Mouse (Mus musculus) forebrain, embryonic 12.5 days (tissue): ENCODE results near the gene Tead3. TPM values are rescaled to one million over a fixed set of nuclear protein-coding genes. Genes with fewer than 3 reads are reported as not detected.

ENCODE experiments used
- ATAC-seq: fragments of 200-750 bp; cut with Nextera tagmentation; 2 replicates; pipeline ENCODE4 v1.8.0; 2017; ENCODE audit warnings: moderate TSS enrichment; ENCODE audit not compliant: low FRiP score
- H3K27ac ChIP-seq: fragments of 300-500 bp; sonication (generic); 2 replicates; pipeline ENCODE4 v1.5.1; 2016; ENCODE audit warnings: mild to moderate bottlenecking
- H3K27me3 ChIP-seq: fragments of 300-500 bp; sonication (generic); 2 replicates; pipeline ENCODE4 v1.6.1; 2016; ENCODE audit warnings: mild to moderate bottlenecking
- H3K36me3 ChIP-seq: fragments of 300-500 bp; sonication (generic); replicated peaks from 2 replicates; pipeline ENCODE4 v1.6.1; 2016; ENCODE audit warnings: mild to moderate bottlenecking
- H3K4me1 ChIP-seq: fragments of 300-500 bp; sonication (generic); 2 replicates; pipeline ENCODE4 v1.6.1; 2016
- H3K4me2 ChIP-seq: fragments of 300-500 bp; sonication (generic); 2 replicates; pipeline ENCODE4 v1.6.1; 2016; ENCODE audit warnings: mild to moderate bottlenecking, moderate library complexity
- H3K4me3 ChIP-seq: fragments of 300-500 bp; sonication (generic); replicated peaks from 2 replicates; pipeline ENCODE4 v1.5.1; 2016; ENCODE audit warnings: mild to moderate bottlenecking
- H3K9ac ChIP-seq: fragments of 300-500 bp; sonication (generic); 2 replicates; pipeline ENCODE4 v1.6.1; 2016; ENCODE audit warnings: mild to moderate bottlenecking
- H3K9me3 ChIP-seq: fragments of 300-500 bp; sonication (generic); 2 replicates; pipeline ENCODE4 v1.6.1; 2016
- WGBS: fragments of 180-500 bp; shearing (Covaris S2); methylation state at CpG from one replicate; pipeline ENCODE4 v1.1.7; 2016; 5-methylcytosine and 5-hydroxymethylcytosine counted together
- polyA plus RNA-seq: library from polyadenylated mRNA; unstranded; fragments of >200 nt; fragmentation: Nextera tagmentation; extraction: Ambion mirVana; gene quantifications from 2 replicates; pipeline ENCODE4 v1.2.1, GENCODE M21; 2016

Tead3 gene
- polyA plus RNA-seq: 4.2 and 5.1 TPM in 2 replicates

DNA sequence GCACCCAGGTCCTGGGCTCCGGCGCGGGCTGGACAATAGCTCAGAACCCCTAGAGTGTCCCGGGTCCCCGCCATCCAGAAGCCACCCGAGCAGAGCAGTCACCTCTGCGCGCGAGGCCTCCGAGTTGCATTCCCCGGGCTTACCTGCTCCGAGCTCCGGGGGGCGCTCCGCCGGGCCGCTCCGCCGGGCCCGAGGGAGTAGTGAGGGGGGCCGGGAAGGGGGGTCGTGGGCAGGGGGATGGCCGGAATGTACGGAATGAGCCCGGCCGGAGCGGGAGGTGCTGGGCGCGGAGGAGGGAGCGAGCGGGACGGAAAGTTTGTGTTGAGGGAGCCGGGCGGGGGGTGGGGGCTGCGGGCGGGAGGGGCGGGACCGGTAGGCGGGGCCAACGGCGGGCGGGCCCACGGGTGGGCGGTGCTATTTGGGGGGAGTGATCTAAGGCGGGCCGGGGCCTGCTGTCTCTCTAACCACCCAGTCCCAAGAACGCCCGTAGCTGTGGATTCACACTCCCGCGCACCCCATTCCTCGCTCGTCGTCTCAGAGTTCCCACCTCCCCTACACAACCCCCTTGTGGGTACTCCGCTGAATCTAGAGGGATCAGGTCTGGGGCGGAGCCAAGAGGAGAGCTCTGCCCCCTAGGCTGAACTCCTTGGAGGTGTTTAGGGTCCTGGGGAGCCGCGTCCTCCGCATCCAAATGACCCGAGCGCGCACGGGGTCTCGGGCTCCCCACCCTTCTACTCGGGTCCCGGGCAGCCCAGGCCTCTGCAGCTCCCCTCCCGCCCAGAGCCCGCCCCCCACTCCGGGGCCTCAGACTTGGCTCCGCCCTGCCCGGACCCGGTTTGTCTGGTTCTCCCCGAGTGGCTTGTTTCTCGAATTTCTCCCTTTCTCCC is at the start of gene Tead3:
Gene Tead3 (minus strand): TSS at position 352 of the 887 bp plus-strand sequence.
- H3K27ac ChIP-seq: peak within 1 kb of the TSS; percentile 82
- WGBS: under 1% methylated on average over 63 of the region's 73 CpGs

DNA sequence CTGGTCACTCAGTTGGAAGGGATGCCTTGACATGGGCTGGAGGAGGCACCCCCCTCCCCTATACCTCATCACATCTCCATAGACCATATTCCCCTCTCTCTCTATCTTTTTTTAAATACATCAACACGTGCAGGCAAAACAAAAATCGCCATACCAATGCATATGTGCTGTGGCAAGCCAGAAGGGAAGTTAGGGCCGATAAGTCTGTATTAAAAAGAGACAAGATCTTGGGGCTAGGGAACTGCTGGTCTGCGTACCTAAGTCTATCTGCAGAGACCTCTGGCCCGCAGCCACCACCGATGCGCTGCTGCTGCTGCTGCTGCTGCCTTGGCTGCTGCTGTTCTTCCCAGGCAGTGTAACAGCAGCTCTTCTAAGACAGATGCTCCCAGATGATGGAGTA is 44.4 kb upstream of the Tead3 start:
- Histone ChIP-seq H3K27me3 (no peaks in the 10 kb centered on the region), H3K4me3 (no peak overlapping the region), H3K9me3 (no peaks in the 10 kb centered on the region), H3K4me1 (peaks cover 8% of the 10 kb centered on the region; the same call in 1 of the 2 replicates), H3K9ac (no peak overlapping the region), H3K36me3 (peaks cover 23% of the 10 kb centered on the region), H3K27ac (no peak overlapping the region), H3K4me2 (no peak overlapping the region)
- ATAC-seq: no peak
- 85% methylated on average over 7 of the region's 7 CpGs for WGBS

More for the DNA sequence above, at the start of gene Tead3:
- H3K9ac ChIP-seq: peak within 1 kb of the TSS; percentile 81
- H3K4me1 ChIP-seq: peaks cover 42% of the 10 kb centered on the region
- peaks cover 41% of the 10 kb centered on the region for H3K27me3 ChIP-seq
- H3K4me2 ChIP-seq: peak within 1 kb of the TSS; percentile 88
- no peaks in the 10 kb centered on the region for H3K9me3 ChIP-seq
- no peaks in the 10 kb centered on the region for H3K36me3 ChIP-seq
- H3K4me3 ChIP-seq: peak within 1 kb of the TSS; percentile 76
- ATAC-seq: peak; percentile 88

DNA sequence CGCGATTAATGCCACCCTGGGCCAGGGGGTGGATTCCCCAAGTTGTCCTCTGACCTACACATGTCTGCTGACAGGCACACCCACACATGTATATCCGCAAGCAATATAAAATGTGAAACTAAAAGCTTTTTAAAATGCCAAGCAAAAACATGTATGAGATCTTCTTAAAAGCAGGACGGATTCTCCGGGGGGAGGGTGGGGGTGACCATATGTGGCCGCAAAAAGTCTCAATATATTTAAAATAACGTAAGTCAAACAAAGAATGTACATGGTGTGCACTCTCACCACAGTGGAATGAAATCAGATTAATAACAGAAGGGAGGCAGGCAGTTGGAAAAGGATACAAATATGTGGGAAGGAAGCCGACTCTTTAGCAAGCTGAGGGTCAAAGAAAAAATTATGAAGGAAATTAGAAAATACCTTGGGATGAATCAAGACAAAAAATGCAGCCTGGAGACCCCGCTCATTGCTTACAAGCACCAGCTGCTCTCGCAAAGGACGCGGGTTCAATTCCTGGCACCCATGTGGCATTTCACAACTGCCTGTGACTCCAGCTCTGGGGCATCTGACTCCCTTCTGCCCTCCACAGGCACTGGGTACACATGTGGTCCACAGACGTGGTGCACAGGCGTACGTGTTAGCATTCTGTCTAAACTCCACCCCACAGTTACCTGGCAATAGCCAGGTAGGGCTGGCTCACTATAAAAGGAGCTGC is 43.6 kb upstream of the Tead3 start:
- Histone ChIP-seq H3K9me3 (no peaks in the 10 kb centered on the region), H3K9ac (no peak overlapping the region), H3K4me1 (peaks cover 8% of the 10 kb centered on the region; the same call in 1 of the 2 replicates), H3K27ac (no peak overlapping the region), H3K4me3 (no peak overlapping the region), H3K27me3 (peaks cover 5% of the 10 kb centered on the region; the same call in 1 of the 2 replicates), H3K36me3 (peaks cover 15% of the 10 kb centered on the region), H3K4me2 (no peak overlapping the region)
- ATAC-seq: no peak
- WGBS: 90% methylated on average over 15 of the region's 15 CpGs

DNA sequence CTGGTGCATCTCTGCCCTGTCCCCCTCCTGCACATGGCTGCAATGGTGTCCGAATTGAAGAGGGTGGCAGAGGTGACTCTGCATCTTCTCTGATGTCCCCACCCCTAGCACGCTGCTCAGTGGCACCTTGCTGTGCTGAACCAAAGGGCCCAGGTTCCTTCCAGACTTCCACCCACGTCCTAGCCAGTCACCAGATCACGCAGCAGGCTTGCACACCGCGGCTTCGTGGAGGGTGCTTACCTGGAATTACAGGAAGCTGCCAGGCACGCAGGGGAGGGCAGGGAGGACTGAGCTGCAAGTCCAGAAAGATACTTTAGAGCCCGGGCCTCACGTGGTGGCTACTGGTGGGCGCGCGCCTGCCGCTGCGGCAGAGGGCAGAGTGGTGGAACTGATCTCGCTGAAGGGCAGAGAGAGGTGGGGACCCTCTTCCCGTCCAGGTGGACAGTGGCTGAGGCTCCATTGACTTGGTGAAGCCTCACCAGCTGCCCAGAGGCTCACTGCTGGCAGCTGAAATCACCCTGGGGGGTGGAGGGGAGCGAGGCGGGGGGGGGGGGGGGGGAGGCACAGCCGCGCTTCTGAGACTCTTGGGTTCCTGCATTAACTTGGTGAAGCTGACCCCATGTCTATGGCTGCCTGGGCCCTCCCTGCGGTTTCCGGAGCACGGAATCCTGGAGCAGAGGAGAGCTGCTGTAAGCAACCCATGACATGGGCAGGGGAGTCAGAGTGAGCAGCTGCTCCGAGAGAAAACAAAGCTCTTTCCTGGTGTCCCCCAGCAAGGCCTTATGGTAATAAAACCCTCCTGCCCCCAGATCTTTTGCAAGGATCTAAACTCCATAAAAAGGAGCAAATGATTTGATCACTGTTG is 41.2 kb upstream of the Tead3 start:
- Histone ChIP-seq H3K36me3 (0 out of 2 replicates have a peak, but pooled peaks cover under 1% of the 10 kb centered on the region), H3K4me2 (peak overlapping the region; percentile 25), H3K9ac (no peak overlapping the region), H3K4me3 (no peak overlapping the region), H3K27ac (no peak overlapping the region), H3K27me3 (peaks cover 25% of the 10 kb centered on the region), H3K4me1 (peaks cover 8% of the 10 kb centered on the region; the same call in 1 of the 2 replicates), H3K9me3 (no peaks in the 10 kb centered on the region)
- ATAC-seq: no peak
- WGBS: 10% methylated on average over 21 of the region's 25 CpGs

DNA sequence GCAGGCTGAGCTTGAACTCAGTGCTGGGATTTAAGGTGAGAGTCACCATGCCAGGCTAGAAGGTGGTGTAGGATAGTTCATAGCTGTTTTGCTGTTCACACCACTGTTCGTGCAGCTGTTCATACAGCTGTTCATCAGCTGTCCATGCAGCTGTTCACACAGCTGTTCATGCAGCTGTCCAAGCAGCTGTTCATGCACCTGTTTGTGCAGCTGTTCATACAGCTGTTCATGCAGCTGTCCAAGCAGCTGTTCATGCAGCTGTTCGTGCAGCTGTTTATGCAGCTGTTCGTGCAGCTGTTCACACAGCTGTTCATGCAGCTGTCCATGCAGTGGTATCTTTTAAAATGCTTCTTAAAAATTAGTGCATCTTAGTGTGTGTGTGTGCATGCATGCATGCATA is 37.9 kb upstream of the Tead3 start:
- peaks cover 15% of the 10 kb centered on the region for H3K4me1 ChIP-seq
- H3K27me3 ChIP-seq: peaks cover 42% of the 10 kb centered on the region
- H3K9ac ChIP-seq: no peak overlapping the region
- H3K27ac ChIP-seq: no peak overlapping the region
- no peaks in the 10 kb centered on the region; the same call in 1 of the 2 replicates for H3K9me3 ChIP-seq
- ATAC-seq: no peak
- no peak overlapping the region for H3K4me3 ChIP-seq
- WGBS: 94% methylated on average over 3 of the region's 3 CpGs
- no peak overlapping the region for H3K4me2 ChIP-seq
- no peaks in the 10 kb centered on the region for H3K36me3 ChIP-seq

DNA sequence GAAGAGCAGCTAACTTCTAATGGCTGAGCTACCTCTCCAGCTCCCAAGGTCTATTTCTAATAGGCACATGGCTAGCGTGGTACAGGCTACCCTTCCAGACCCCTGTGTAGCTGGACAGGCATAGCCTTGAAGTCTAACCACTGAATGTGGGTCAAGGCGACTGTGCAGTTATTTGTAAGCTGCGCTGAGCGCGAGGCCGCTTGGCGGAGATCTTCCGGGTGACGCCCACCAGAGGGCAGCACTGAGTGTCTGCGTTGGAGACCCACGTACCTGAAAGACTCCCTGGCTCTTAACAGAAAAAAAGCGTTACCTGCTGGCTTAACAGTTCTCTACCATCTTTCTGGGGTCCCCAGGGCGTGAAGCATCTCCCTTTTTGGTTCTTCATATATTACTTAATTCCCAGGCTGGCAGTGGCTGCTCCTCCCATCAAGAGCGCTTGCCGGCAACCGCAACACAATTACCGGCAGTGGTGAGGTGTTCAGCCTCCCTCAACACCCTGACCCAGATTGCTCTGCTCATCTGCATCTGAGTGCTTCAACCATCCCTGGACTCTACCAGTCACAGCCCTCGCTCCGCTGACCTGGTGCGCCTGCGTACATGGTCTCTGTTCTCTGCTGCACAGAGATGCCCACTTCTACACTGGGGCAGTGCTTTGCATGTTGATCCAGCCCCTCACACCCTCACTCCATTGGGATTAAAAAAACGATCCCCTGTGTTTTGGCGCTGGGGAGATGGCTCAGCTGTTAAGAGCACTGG is 35.7 kb upstream of the Tead3 start:
- H3K27ac ChIP-seq: no peak overlapping the region
- no peak for ATAC-seq
- peaks cover 7% of the 10 kb centered on the region for H3K4me1 ChIP-seq
- peaks cover 42% of the 10 kb centered on the region for H3K27me3 ChIP-seq
- no peaks in the 10 kb centered on the region for H3K36me3 ChIP-seq
- peak overlapping the region; percentile 42 for H3K4me2 ChIP-seq
- H3K4me3 ChIP-seq: peak overlapping the region; percentile 19; the same call in 1 of the 2 replicates
- no peaks in the 10 kb centered on the region; the same call in 1 of the 2 replicates for H3K9me3 ChIP-seq
- 3% methylated on average over 23 of the region's 23 CpGs for WGBS
- H3K9ac ChIP-seq: no peak overlapping the region

DNA sequence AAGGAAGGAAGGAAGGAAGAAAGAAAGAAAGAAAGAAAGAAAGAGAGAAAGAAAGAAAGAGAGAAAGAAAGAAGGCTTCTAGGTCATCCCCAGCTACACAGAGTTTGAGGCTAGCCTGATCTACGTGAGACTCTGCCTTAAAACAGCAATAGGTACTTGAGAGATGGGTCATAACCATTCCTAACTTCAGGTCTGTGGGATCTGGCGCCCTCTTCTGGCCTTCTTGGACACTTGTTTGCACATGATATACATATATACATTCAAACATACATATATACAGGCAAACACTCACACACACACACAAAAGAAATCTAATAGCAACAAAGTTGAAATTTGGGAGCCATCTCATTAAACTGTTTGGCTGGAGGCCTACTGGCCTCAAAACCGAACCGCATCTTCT is 33.7 kb upstream of the Tead3 start:
- WGBS: 62% methylated on average over 4 of the region's 4 CpGs
- no peak overlapping the region for H3K27ac ChIP-seq

DNA sequence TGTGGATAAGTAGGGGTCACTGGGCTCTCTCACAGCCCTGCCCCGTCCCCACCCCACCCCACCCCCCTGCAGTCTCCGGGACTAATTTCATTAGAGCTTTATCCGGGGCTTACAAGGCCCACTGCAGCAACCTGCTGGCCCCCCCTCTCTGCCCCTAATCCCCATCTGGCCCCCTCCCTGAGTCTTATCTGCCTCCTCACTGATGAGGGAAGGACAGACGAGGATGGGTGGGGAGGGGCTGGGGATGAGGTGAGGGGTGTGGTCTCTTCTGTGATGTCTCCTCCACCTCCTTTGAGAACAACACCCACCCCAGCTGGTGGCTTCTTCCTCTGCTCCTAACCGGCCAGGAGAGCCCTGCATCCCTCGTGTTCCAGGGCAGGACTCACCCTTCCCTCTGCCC is 29.6 kb upstream of the Tead3 start:
- WGBS: 7% methylated on average over 6 of the region's 6 CpGs

More for the DNA sequence above, 33.7 kb upstream of the Tead3 start:
- Histone ChIP-seq H3K36me3 (no peaks in the 10 kb centered on the region), H3K9ac (no peak overlapping the region), H3K9me3 (no peaks in the 10 kb centered on the region; the same call in 1 of the 2 replicates), H3K27me3 (peaks cover 38% of the 10 kb centered on the region), H3K4me2 (no peak overlapping the region), H3K4me1 (peaks cover 13% of the 10 kb centered on the region), H3K4me3 (no peak overlapping the region)
- no peak for ATAC-seq

DNA sequence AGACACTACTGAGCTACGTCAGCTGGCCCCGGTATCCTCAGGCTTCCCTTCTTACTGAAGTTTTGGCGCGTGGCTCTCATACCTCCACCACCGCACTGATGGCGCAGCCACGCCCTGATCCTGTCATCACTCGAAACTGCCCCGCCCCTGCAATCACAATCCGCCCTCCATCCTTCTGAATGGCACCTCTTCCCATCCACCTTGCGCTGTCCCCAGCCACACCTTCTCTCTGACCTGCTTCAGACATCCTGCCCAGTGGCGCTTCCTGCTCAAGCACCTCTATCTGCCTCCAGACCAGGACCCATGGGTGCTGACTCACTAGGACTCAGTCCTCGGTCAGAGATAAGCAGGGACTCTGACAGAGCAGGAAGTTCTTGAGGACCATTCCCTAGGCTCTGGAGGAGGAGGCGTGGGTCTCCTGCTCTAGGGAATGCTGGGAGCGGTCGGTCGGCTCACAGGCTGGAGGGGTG is 25.0 kb upstream of the Tead3 start:
- WGBS: 17% methylated on average over 17 of the region's 17 CpGs

More for the DNA sequence above, 29.6 kb upstream of the Tead3 start:
- H3K27ac ChIP-seq: no peak overlapping the region
- peaks cover 21% of the 10 kb centered on the region for H3K27me3 ChIP-seq
- ATAC-seq: no peak
- no peaks in the 10 kb centered on the region for H3K36me3 ChIP-seq
- peaks cover 8% of the 10 kb centered on the region; the same call in 1 of the 2 replicates for H3K4me1 ChIP-seq
- H3K4me2 ChIP-seq: no peak overlapping the region
- no peak overlapping the region for H3K9ac ChIP-seq
- no peak overlapping the region for H3K4me3 ChIP-seq
- H3K9me3 ChIP-seq: no peaks in the 10 kb centered on the region; the same call in 1 of the 2 replicates

DNA sequence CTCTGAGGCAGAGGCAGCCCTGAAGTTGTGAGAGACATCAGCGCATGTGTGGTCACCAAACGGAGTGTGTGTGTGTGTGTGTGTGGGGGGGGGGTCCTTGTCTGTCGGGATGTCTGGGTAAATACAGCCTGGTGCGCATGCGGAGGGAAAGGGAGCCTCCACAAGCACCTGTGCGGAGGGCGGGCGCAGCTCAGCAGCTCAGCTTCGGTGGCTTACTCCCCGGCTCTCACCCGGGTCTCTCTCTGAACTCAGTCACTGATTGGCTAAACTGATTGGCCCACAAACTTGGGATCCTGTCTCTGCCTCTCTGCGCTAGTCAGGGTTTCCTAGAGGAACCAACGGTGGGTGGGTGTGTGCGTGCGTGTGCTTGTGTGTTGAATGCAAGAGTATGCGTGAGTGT is 23.9 kb upstream of the Tead3 start:
- Histone ChIP-seq H3K4me2 (peak overlapping the region; percentile 15), H3K9ac (no peak overlapping the region), H3K36me3 (no peaks in the 10 kb centered on the region), H3K4me3 (no peak overlapping the region), H3K27ac (no peak overlapping the region), H3K27me3 (peaks cover 39% of the 10 kb centered on the region), H3K9me3 (no peaks in the 10 kb centered on the region), H3K4me1 (0 out of 2 replicates have a peak, but pooled peaks cover 2% of the 10 kb centered on the region)
- no peak for ATAC-seq
- WGBS: 17% methylated on average over 15 of the region's 16 CpGs

More for the DNA sequence above, 25.0 kb upstream of the Tead3 start:
- Histone ChIP-seq H3K4me2 (no peak overlapping the region), H3K27me3 (peaks cover 39% of the 10 kb centered on the region), H3K9ac (no peak overlapping the region), H3K4me3 (no peak overlapping the region), H3K27ac (no peak overlapping the region), H3K4me1 (peaks cover 8% of the 10 kb centered on the region; the same call in 1 of the 2 replicates), H3K36me3 (no peaks in the 10 kb centered on the region), H3K9me3 (no peaks in the 10 kb centered on the region)
- no peak for ATAC-seq

DNA sequence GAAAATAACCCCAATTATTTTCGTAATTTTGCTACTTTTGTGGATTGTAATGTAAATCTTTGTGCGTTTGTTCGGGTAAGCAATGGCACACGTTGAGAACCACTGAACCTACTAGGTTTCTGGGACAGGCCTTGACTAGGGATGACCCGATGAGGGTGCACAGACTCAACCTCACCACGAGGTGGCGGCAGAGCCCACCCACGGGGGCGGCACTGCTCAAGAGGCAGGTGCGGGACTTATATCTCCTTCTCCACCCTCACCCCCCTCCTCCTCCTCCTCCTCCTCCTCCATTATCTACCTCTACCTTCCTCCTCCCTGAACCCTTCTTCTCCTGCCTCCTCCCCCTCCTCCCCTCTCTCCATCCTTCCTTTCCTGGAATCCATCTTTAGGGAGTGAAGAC is 23.2 kb upstream of the Tead3 start:
- Histone ChIP-seq H3K9me3 (no peaks in the 10 kb centered on the region), H3K4me1 (0 out of 2 replicates have a peak, but pooled peaks cover 2% of the 10 kb centered on the region), H3K36me3 (no peaks in the 10 kb centered on the region), H3K4me2 (peak overlapping the region; percentile 15; the same call in 1 of the 2 replicates), H3K4me3 (no peak overlapping the region), H3K27ac (no peak overlapping the region), H3K27me3 (peaks cover 39% of the 10 kb centered on the region), H3K9ac (no peak overlapping the region)
- no peak for ATAC-seq
- WGBS: 9% methylated on average over 10 of the region's 10 CpGs
